Mouse (Mus musculus): ENCODE measurements around the gene Dusp28. TPM values are rescaled to one million over a fixed set of nuclear protein-coding genes. Genes with fewer than 3 reads are reported as not detected.

The Dusp28 gene
- total and polyA plus RNA-seq, 3 experiments, result 3.6 to 4.6 (median 3.6) TPM

GRCm38 (mm10) chr1:92908664-92909063 lies 1.9 kb downstream of the Dusp28 start:
- no peak overlapping the region for H3K4me3 ChIP-seq (replicated peaks in 1 of 3; ENCODE audit: low read depth in 2 of 3, low read length in 2 of 3, poor library complexity in 1 of 3)
- peaks cover 11% of the 10 kb centered on the region for H3K27me3 ChIP-seq (replicated peaks)
- H3K9me3 ChIP-seq (replicated peaks; ENCODE audit: low read length), result peaks cover 2% of the 10 kb centered on the region
- TF ChIP-seq EP300 (IDR thresholded peaks at IDR 0.05; ENCODE audit: low read length) (no peak), JUND (conservative IDR thresholded peaks at IDR 0.05; ENCODE audit: low read depth, low read length) (no peak), MYC (IDR thresholded peaks at IDR 0.05; ENCODE audit: low read depth, low read length) (no peak), CTCF (conservative IDR thresholded peaks at IDR 0.05 in 1 of 2, IDR thresholded peaks at IDR 0.05 in 1 of 2; ENCODE audit: low read depth in 2 of 2, low read length in 2 of 2) (no peak), ETS1 (conservative IDR thresholded peaks at IDR 0.05; ENCODE audit: low read depth, low read length) (no peak), POLR2A (IDR thresholded peaks at IDR 0.05; ENCODE audit: low read depth, low read length) (no peak), ZNF384 (IDR thresholded peaks at IDR 0.05; ENCODE audit: low read depth, low read length) (no peak), ELF1 (IDR thresholded peaks at IDR 0.05; ENCODE audit: low read depth, low read length) (no peak), NELFE (IDR thresholded peaks at IDR 0.05; ENCODE audit: low read depth, low read length) (no peak), UBTF (IDR thresholded peaks at IDR 0.05; ENCODE audit: low read depth, low read length) (no peak), SIN3A (IDR thresholded peaks at IDR 0.05; ENCODE audit: low read length) (no peak), RCOR1 (conservative IDR thresholded peaks at IDR 0.05; ENCODE audit: low read depth, low read length) (no peak), USF2 (conservative IDR thresholded peaks at IDR 0.05; ENCODE audit: low read depth, low read length) (no peak), NRF1 (IDR thresholded peaks at IDR 0.05; ENCODE audit: low read depth, low read length) (no peak), MAFK (IDR thresholded peaks at IDR 0.05; ENCODE audit: insufficient replicate concordance, low read length) (no peak), USF1 (IDR thresholded peaks at IDR 0.05; ENCODE audit: low read depth, low read length) (no peak), MAZ (IDR thresholded peaks at IDR 0.05; ENCODE audit: low read depth, low read length) (no peak)
- no peak for DNase-seq (ENCODE audit: extremely low read depth)
- peaks cover 17 to 42% of the 10 kb centered on the region in 2 experiments for H3K4me1 ChIP-seq (ENCODE audit: control insufficient read depth in 1 of 2, insufficient read depth in 2 of 2)
- H3K36me3 ChIP-seq (replicated peaks in 1 of 2; ENCODE audit: control insufficient read depth in 1 of 2, insufficient read depth in 1 of 2, low read length in 1 of 2), result peaks cover 0 to 13% of the 10 kb centered on the region in 2 experiments
- H3K27ac ChIP-seq (ENCODE audit: insufficient read depth, low read depth), result no peak overlapping the region
- dilution Hi-C loops (cut with MboI; ENCODE audit: extremely low pct_ligation_motif_present, extremely low pct_unique_long_range_greater_than_20kb, low sequenced_read_pairs), result no loop called here
- H3K79me2 ChIP-seq (replicated peaks; ENCODE audit: control insufficient read depth, extremely low read depth, insufficient read depth, poor library complexity, severe bottlenecking), result no peaks in the 10 kb centered on the region
- in situ Hi-C loops (cut with MboI; ENCODE audit: low pct_ligation_motif_present, low pct_unique_long_range_greater_than_20kb, low sequenced_read_pairs), result no loop called here
- H3K9ac ChIP-seq (ENCODE audit: insufficient read depth, low read depth), result no peak overlapping the region
- H3K4me2 ChIP-seq (ENCODE audit: insufficient read depth, low read depth, poor library complexity, severe bottlenecking), result no peak overlapping the region

- Histone ChIP-seq H3K79me2 (replicated peaks; ENCODE audit: control insufficient read depth, extremely low read depth, insufficient read depth, poor library complexity, severe bottlenecking) (no peaks in the 10 kb centered on the region), H3K36me3 (replicated peaks in 1 of 2; ENCODE audit: control insufficient read depth in 1 of 2, insufficient read depth in 1 of 2, low read length in 1 of 2) (peaks cover 0 to 17% of the 10 kb centered on the region in 2 experiments), H3K9ac (ENCODE audit: insufficient read depth, low read depth) (no peak overlapping the region), H3K4me2 (ENCODE audit: insufficient read depth, low read depth, poor library complexity, severe bottlenecking) (no peak overlapping the region), H3K4me1 (ENCODE audit: control insufficient read depth in 1 of 2, insufficient read depth in 2 of 2) (peaks cover 17 to 42% of the 10 kb centered on the region in 2 experiments), H3K27me3 (replicated peaks) (peaks cover 11% of the 10 kb centered on the region), H3K9me3 (replicated peaks; ENCODE audit: low read length) (peaks cover 2% of the 10 kb centered on the region), H3K27ac (ENCODE audit: insufficient read depth, low read depth) (no peak overlapping the region), H3K4me3 (replicated peaks in 1 of 3; ENCODE audit: low read depth in 2 of 3, low read length in 2 of 3, poor library complexity in 1 of 3) (no peak overlapping the region)
- TF ChIP-seq RAD21 (IDR thresholded peaks at IDR 0.05; ENCODE audit: low read depth, low read length), result peak; percentile 18
- TF ChIP-seq BHLHE40 (IDR thresholded peaks at IDR 0.05; ENCODE audit: low read depth, low read length), result no peak
- TF ChIP-seq USF1 (IDR thresholded peaks at IDR 0.05; ENCODE audit: low read depth, low read length), result no peak
- no peak for TF ChIP-seq ETS1 (conservative IDR thresholded peaks at IDR 0.05; ENCODE audit: low read depth, low read length)
- no peak for TF ChIP-seq MXI1 (IDR thresholded peaks at IDR 0.05; ENCODE audit: low read depth, low read length)
- no peak for TF ChIP-seq ZMIZ1 (IDR thresholded peaks at IDR 0.05; ENCODE audit: low read depth, low read length)
- TF ChIP-seq MAX (IDR thresholded peaks at IDR 0.05; ENCODE audit: low read length), result no peak
- TF ChIP-seq SMC3 (IDR thresholded peaks at IDR 0.05; ENCODE audit: low read depth, low read length), result peak; percentile 15; the same call in 1 of the 2 replicates
- no peak for TF ChIP-seq MAZ (IDR thresholded peaks at IDR 0.05; ENCODE audit: low read depth, low read length)
- TF ChIP-seq ZNF384 (IDR thresholded peaks at IDR 0.05; ENCODE audit: low read depth, low read length), result no peak
- no peak for TF ChIP-seq E2F4 (IDR thresholded peaks at IDR 0.05; ENCODE audit: insufficient replicate concordance, low read depth, low read length)
- peak; percentile 21 to 65; a peak in 2 of 4 replicates for TF ChIP-seq CTCF (conservative IDR thresholded peaks at IDR 0.05 in 1 of 2, IDR thresholded peaks at IDR 0.05 in 1 of 2; ENCODE audit: low read depth in 2 of 2, low read length in 2 of 2)
- no peak for TF ChIP-seq TCF12 (IDR thresholded peaks at IDR 0.05; ENCODE audit: low read depth, low read length)
- peak; percentile 39 for DNase-seq (ENCODE audit: extremely low read depth)
- dilution Hi-C loops (cut with MboI; ENCODE audit: extremely low pct_ligation_motif_present, extremely low pct_unique_long_range_greater_than_20kb, low sequenced_read_pairs) (no loop called here), in situ Hi-C loops (cut with MboI; ENCODE audit: low pct_ligation_motif_present, low pct_unique_long_range_greater_than_20kb, low sequenced_read_pairs) (no loop called here)
Observed at GRCm38 (mm10) chr1:92909068-92909467, 2.3 kb downstream of the Dusp28 start.

Measured in CH12.LX (cell line).